Mouse (Mus musculus): ENCODE results near the gene Tmem201. TPM values are rescaled to one million over a fixed set of nuclear protein-coding genes. Genes with fewer than 3 reads are reported as not detected.

Gene Tmem201
- polyA plus RNA-seq, 1 experiment, result 19.6 TPM

GRCm38 (mm10) chr4:149734246-149734645 lies 3.6 kb downstream of the Tmem201 start:
- H3K4me1 ChIP-seq (ENCODE audit: control insufficient read depth, insufficient read depth, low read length), result 0 out of 2 replicates have a peak, but pooled peaks cover 4% of the 10 kb centered on the region
- no peak for TF ChIP-seq POLR2A (IDR thresholded peaks at IDR 0.05; ENCODE audit: low read depth, low read length)
- TF ChIP-seq CTCF (IDR thresholded peaks at IDR 0.05; ENCODE audit: borderline replicate concordance, insufficient read depth, low read length), result no peak
- no peak overlapping the region for H3K27ac ChIP-seq (ENCODE audit: insufficient read depth, low read length)
- no peak overlapping the region for H3K4me3 ChIP-seq (ENCODE audit: insufficient read depth, low read length)

GRCm38 (mm10) chr4:149733748-149734147 lies 4.1 kb downstream of the Tmem201 start:
- no peak overlapping the region for H3K4me3 ChIP-seq (ENCODE audit: insufficient read depth, low read length)
- no peak for TF ChIP-seq POLR2A (IDR thresholded peaks at IDR 0.05; ENCODE audit: low read depth, low read length)
- TF ChIP-seq CTCF (IDR thresholded peaks at IDR 0.05; ENCODE audit: borderline replicate concordance, insufficient read depth, low read length), result no peak
- 0 out of 2 replicates have a peak, but pooled peaks cover 4% of the 10 kb centered on the region for H3K4me1 ChIP-seq (ENCODE audit: control insufficient read depth, insufficient read depth, low read length)
- H3K27ac ChIP-seq (ENCODE audit: insufficient read depth, low read length), result no peak overlapping the region

GRCm38 (mm10) chr4:149732800-149733199 lies 5.0 kb downstream of the Tmem201 start:
- Histone ChIP-seq H3K4me1 (ENCODE audit: control insufficient read depth, insufficient read depth, low read length) (0 out of 2 replicates have a peak, but pooled peaks cover 4% of the 10 kb centered on the region), H3K4me3 (ENCODE audit: insufficient read depth, low read length) (no peak overlapping the region), H3K27ac (ENCODE audit: insufficient read depth, low read length) (no peak overlapping the region)
- TF ChIP-seq CTCF (IDR thresholded peaks at IDR 0.05; ENCODE audit: borderline replicate concordance, insufficient read depth, low read length), result no peak
- TF ChIP-seq POLR2A (IDR thresholded peaks at IDR 0.05; ENCODE audit: low read depth, low read length), result no peak

- TF ChIP-seq POLR2A (IDR thresholded peaks at IDR 0.05; ENCODE audit: low read depth, low read length), result no peak
- TF ChIP-seq CTCF (IDR thresholded peaks at IDR 0.05; ENCODE audit: borderline replicate concordance, insufficient read depth, low read length), result no peak
- 0 out of 2 replicates have a peak, but pooled peaks cover 4% of the 10 kb centered on the region for H3K4me1 ChIP-seq (ENCODE audit: control insufficient read depth, insufficient read depth, low read length)
- no peak overlapping the region for H3K4me3 ChIP-seq (ENCODE audit: insufficient read depth, low read length)
- H3K27ac ChIP-seq (ENCODE audit: insufficient read depth, low read length), result no peak overlapping the region
Measured at GRCm38 (mm10) chr4:149732313-149732712, 5.5 kb downstream of the Tmem201 start.

DNA sequence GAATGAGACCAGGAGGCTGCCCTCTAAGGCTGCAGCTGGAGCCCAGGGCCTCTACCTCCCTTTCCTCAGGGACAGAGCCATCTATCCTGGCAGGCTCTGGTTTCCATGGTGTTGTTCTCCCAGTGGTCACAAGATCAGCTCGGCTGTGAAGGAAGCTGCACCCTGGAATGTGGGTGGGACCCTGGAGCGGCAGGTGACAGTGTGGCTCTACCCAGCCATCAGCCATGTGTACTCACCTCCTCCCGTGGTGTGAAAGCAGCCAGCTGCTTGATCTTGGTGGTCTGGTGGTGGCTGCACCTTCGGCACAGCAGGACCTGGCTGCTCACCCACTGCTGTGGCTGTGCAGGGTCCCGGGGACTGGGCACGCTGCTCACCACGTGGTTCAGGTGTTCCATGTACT lies 7.0 kb downstream of the Tmem201 start:
- H3K4me1 ChIP-seq (ENCODE audit: control insufficient read depth, insufficient read depth, low read length), result 0 out of 2 replicates have a peak, but pooled peaks cover 4% of the 10 kb centered on the region
- no peak overlapping the region for H3K4me3 ChIP-seq (ENCODE audit: insufficient read depth, low read length)
- no peak overlapping the region for H3K27ac ChIP-seq (ENCODE audit: insufficient read depth, low read length)
- TF ChIP-seq POLR2A (IDR thresholded peaks at IDR 0.05; ENCODE audit: low read depth, low read length), result no peak
- TF ChIP-seq CTCF (IDR thresholded peaks at IDR 0.05; ENCODE audit: borderline replicate concordance, insufficient read depth, low read length), result no peak

DNA sequence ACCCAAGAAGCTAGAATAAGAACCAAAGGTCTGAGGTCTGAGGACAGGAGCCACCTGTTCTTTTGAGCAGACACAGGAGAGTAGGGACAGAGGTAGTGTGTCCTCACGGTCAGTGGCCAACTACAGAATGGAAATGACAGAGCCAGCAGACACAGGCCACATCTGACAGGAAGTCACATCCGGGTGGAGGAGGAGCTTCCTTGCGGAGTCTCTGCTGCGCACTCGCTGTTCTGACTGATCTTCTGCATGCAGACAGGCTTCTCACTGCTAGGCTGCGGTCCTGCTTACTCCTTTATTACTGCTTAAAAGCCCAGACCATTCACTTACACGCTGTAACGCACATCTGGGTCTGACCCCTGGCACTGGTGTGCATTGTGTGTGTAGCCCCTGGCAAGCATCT lies 9.0 kb downstream of the Tmem201 start:
- Histone ChIP-seq H3K27ac (ENCODE audit: insufficient read depth, low read length) (no peak overlapping the region), H3K4me1 (ENCODE audit: control insufficient read depth, insufficient read depth, low read length) (peaks cover 2% of the 10 kb centered on the region; the same call in 1 of the 2 replicates), H3K4me3 (ENCODE audit: insufficient read depth, low read length) (no peak overlapping the region)
- TF ChIP-seq CTCF (IDR thresholded peaks at IDR 0.05; ENCODE audit: borderline replicate concordance, insufficient read depth, low read length), result no peak
- no peak for TF ChIP-seq POLR2A (IDR thresholded peaks at IDR 0.05; ENCODE audit: low read depth, low read length)

DNA sequence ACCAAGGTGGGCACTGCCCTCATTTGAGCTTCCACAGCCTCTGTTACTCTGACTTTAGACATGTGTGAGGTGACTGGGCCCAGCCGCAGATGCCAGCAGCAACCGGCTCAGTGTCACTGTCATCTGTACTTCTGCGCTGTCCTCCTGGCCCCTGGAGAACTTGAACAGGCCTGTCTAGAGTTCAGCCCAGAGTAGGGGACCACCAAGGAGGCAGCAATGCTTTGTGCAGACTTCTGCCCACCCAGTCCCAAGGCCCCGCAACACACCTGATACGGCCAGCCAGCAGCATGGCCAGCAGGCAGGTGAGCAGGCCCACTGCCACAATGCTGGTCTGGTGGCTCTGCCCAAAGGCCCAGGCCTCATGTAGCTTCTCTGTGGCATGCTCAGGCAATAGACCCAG lies 10.2 kb downstream of the Tmem201 start:
- Histone ChIP-seq H3K27ac (ENCODE audit: insufficient read depth, low read length) (no peak overlapping the region), H3K4me1 (ENCODE audit: control insufficient read depth, insufficient read depth, low read length) (peaks cover 2% of the 10 kb centered on the region; the same call in 1 of the 2 replicates), H3K4me3 (ENCODE audit: insufficient read depth, low read length) (no peak overlapping the region)
- no peak for TF ChIP-seq POLR2A (IDR thresholded peaks at IDR 0.05; ENCODE audit: low read depth, low read length)
- TF ChIP-seq CTCF (IDR thresholded peaks at IDR 0.05; ENCODE audit: borderline replicate concordance, insufficient read depth, low read length), result no peak

- Histone ChIP-seq H3K27ac (ENCODE audit: insufficient read depth, low read length) (no peak overlapping the region), H3K4me3 (ENCODE audit: insufficient read depth, low read length) (no peak overlapping the region), H3K4me1 (ENCODE audit: control insufficient read depth, insufficient read depth, low read length) (peaks cover 2% of the 10 kb centered on the region; the same call in 1 of the 2 replicates)
- TF ChIP-seq CTCF (IDR thresholded peaks at IDR 0.05; ENCODE audit: borderline replicate concordance, insufficient read depth, low read length) (peak; percentile 75), POLR2A (IDR thresholded peaks at IDR 0.05; ENCODE audit: low read depth, low read length) (no peak)
Measured at GRCm38 (mm10) chr4:149725661-149726350, 12.0 kb downstream of the Tmem201 start.

GRCm38 (mm10) chr4:149724916-149725470 lies 12.9 kb downstream of the Tmem201 start:
- no peak overlapping the region for H3K4me3 ChIP-seq (ENCODE audit: insufficient read depth, low read length)
- no peak for TF ChIP-seq CTCF (IDR thresholded peaks at IDR 0.05; ENCODE audit: borderline replicate concordance, insufficient read depth, low read length)
- no peak for TF ChIP-seq POLR2A (IDR thresholded peaks at IDR 0.05; ENCODE audit: low read depth, low read length)
- no peak overlapping the region for H3K27ac ChIP-seq (ENCODE audit: insufficient read depth, low read length)
- peaks cover 2% of the 10 kb centered on the region; the same call in 1 of the 2 replicates for H3K4me1 ChIP-seq (ENCODE audit: control insufficient read depth, insufficient read depth, low read length)

Data from embryonic fibroblast, embryonic 13.5 days (primary cell).